Mouse (Mus musculus) brain, embryonic 14.5 days (tissue): ENCODE results near the gene Srms. TPM values are rescaled to one million over a fixed set of nuclear protein-coding genes. Genes with fewer than 3 reads are reported as not detected.

ENCODE experiments used
- DNase-seq: peaks from one replicate; pipeline ENCODE4 v3.0.0-alpha.2; 2011; ENCODE audit warnings: low read depth
- CTCF ChIP-seq: fragments of 200-500 bp; IDR thresholded peaks from 2 replicates; pipeline ENCODE4 v1.5.1; 2012; ENCODE audit warnings: inconsistent platforms, mild to moderate bottlenecking, moderate library complexity, borderline replicate concordance; ENCODE audit not compliant: insufficient read depth, insufficient read length; ENCODE audit errors: extremely low read depth
- POLR2A ChIP-seq: fragments of 200-500 bp; IDR thresholded peaks from 2 replicates; pipeline ENCODE4 v1.6.1; 2012; ENCODE audit warnings: mild to moderate bottlenecking, inconsistent platforms, borderline replicate concordance; ENCODE audit not compliant: poor library complexity, insufficient read depth, insufficient read length, severe bottlenecking; ENCODE audit errors: extremely low read depth
- polyA plus RNA-seq: library from polyadenylated mRNA; depleted of rRNA; stranded (reverse); fragments of >200 nt; gene quantifications from 2 replicates; pipeline ENCODE4 v1.2.3, GENCODE M21; 2012; rRNA removed

Gene Srms
- polyA plus RNA-seq, 1 experiment = 0.14 TPM

DNA sequence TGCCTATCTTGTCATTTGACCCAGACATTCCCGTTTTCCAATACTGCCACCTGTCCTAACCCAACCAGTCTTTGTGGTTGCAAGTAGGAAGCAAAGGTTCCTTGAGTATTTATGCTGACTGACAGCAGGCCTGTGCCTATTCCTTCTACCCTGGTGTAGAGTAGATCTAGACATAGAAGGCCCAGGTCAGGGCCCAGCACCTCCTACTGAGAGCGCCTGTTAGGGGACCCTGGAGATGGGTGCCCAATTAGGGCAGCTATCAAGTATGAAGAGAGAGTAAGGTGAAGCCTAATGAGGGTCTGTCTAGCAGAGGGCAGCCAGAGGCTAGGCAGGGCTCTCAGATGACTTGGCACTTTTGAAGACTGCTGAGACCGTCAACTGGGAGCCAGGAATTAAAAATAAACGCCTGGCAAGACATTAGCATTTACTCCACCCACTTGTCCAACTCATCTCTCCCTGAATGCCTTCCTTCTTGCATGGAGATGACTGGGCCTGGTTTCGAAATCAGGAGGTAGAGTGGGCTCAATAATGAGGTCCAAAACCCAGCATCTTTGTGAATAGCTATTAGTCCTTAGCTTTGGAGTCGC is 55.2 kb downstream of the Srms start:
- no peak for TF ChIP-seq CTCF
- no peak for TF ChIP-seq POLR2A
- no peak for DNase-seq

- no peak for DNase-seq
Measured at GRCm38 (mm10) chr2:181157180-181157579, 55.8 kb downstream of the Srms start.

GRCm38 (mm10) chr2:181156248-181157121 is 56.5 kb downstream of the Srms start, which contains the start of gene Eef1a2:
Gene Eef1a2, minus strand, starts transcription at chr2:181157014.
- TF ChIP-seq CTCF = peak; percentile 20; the same call in 1 of the 2 replicates
- TF ChIP-seq POLR2A = 0 out of 2 replicates have a peak, but pooled peaks have one; percentile 8
- DNase-seq = peak; percentile 80

More at GRCm38 (mm10) chr2:181157180-181157579, 55.8 kb downstream of the Srms start:
- no peak for TF ChIP-seq CTCF
- no peak for TF ChIP-seq POLR2A

DNA sequence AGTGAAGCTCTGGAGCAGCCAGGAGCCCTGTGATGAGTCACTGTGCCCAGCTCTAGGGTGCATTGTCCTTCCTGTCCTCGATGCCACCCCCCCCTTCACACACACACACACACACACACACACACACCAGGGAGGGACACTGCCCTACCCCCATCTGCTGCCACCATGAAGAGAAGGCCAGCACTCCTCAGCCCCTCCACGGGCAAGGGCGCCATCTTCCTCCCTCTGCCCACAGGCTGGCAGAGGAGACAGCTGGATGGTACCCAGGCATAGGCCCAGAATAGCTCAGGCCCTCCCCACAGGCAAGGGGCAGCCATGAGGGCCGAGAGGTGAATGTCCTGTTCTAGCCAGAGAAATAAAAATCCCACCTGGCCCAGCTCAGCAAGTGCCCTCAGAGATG is 57.2 kb downstream of the Srms start:
- DNase-seq = no peak
- TF ChIP-seq POLR2A (no peak), CTCF (no peak)

Other genes starting within 250 kb of the Srms start
- 104 and 109 TPM in 2 replicates for gene Arfgap1, start 246.0 kb downstream of the Srms start, polyA plus RNA-seq
- gene Col20a1, start 226.7 kb downstream of the Srms start, polyA plus RNA-seq = 0.98 and 1.2 TPM in 2 replicates
- gene Chrna4, start 169.6 kb downstream of the Srms start, polyA plus RNA-seq = 14.8 and 42.9 TPM in 2 replicates
- 64.8 and 105 TPM in 2 replicates for gene Kcnq2, start 77.9 kb downstream of the Srms start, polyA plus RNA-seq
- gene Eef1a2, start 56.2 kb downstream of the Srms start, polyA plus RNA-seq = 85.1 and 133 TPM in 2 replicates
- 252 and 381 TPM in 2 replicates for gene Ppdpf, start 25.9 kb downstream of the Srms start, polyA plus RNA-seq
- gene Ptk6, start 10.4 kb downstream of the Srms start, polyA plus RNA-seq = 0.04 and 0.05 TPM in 2 replicates
- gene Fndc11, start 6.8 kb upstream of the Srms start, polyA plus RNA-seq = 0.11 and 0.14 TPM in 2 replicates
- gene Helz2, start 28.8 kb upstream of the Srms start, polyA plus RNA-seq = 1.7 and 1.8 TPM in 2 replicates
- gene Gmeb2, start 74.8 kb upstream of the Srms start, polyA plus RNA-seq = 34.6 and 43.3 TPM in 2 replicates
- 774 and 800 TPM in 2 replicates for gene Stmn3, start 101.3 kb upstream of the Srms start, polyA plus RNA-seq
- 88.7 and 133 TPM in 2 replicates for gene Rtel1, start 106.6 kb upstream of the Srms start, polyA plus RNA-seq
- gene Zgpat, start 151.7 kb upstream of the Srms start, polyA plus RNA-seq = 117 and 126 TPM in 2 replicates
- gene Arfrp1, start 152.2 kb upstream of the Srms start, polyA plus RNA-seq = 92.9 and 110 TPM in 2 replicates
- 98.7 and 147 TPM in 2 replicates for gene Lime1, start 166.9 kb upstream of the Srms start, polyA plus RNA-seq
- 12.1 and 18.4 TPM in 2 replicates for gene Zbtb46, start 246.2 kb upstream of the Srms start, polyA plus RNA-seq